Mouse (Mus musculus) intestine, postnatal 0 days (tissue): ENCODE measurements around the gene Eif4a3. TPM values are rescaled to one million over a fixed set of nuclear protein-coding genes. Genes with fewer than 3 reads are reported as not detected.
A peak's percentile ranks its signal among the peaks of the same experiment; 100 is the strongest.
"Not testable (repeated sequence)": the region's sequence is repeated elsewhere in the genome, so short reads cannot be mapped to it uniquely, and the experiment has no call there.

Source experiments
- ATAC-seq: fragments of 200-750 bp; cut with Nextera tagmentation; 2 replicates; pipeline ENCODE4 v1.8.0; 2017; ENCODE audit warnings: mild to moderate bottlenecking, moderate TSS enrichment, moderate library complexity
- H3K27ac ChIP-seq: fragments of 300-500 bp; sonication (generic); 2 replicates; pipeline ENCODE4 v1.5.1; 2014; ENCODE audit warnings: mild to moderate bottlenecking, low read depth, low read length, moderate library complexity
- H3K27me3 ChIP-seq: fragments of 300-500 bp; sonication (generic); replicated peaks from 2 replicates; pipeline ENCODE4 v1.6.1; 2014; ENCODE audit warnings: low read length, mixed read lengths; ENCODE audit not compliant: control insufficient read depth, insufficient read depth
- H3K36me3 ChIP-seq: fragments of 300-500 bp; sonication (generic); 2 replicates; pipeline ENCODE4 v1.6.1; 2014; ENCODE audit warnings: mild to moderate bottlenecking, moderate library complexity; ENCODE audit not compliant: control insufficient read depth, insufficient read depth
- H3K4me1 ChIP-seq: fragments of 300-500 bp; sonication (generic); replicated peaks from 2 replicates; pipeline ENCODE4 v1.6.1; 2014; ENCODE audit warnings: antibody characterized with exemption, low read length, mixed read lengths; ENCODE audit not compliant: control insufficient read depth, insufficient read depth
- H3K4me2 ChIP-seq: fragments of 300-500 bp; sonication (generic); replicated peaks from 2 replicates; pipeline ENCODE4 v1.6.1; 2014; ENCODE audit warnings: low read depth, mild to moderate bottlenecking, moderate library complexity
- H3K4me3 ChIP-seq: fragments of 300-500 bp; sonication (generic); 2 replicates; pipeline ENCODE4 v1.5.1; 2014; ENCODE audit warnings: low read depth, low read length
- H3K9ac ChIP-seq: fragments of 300-500 bp; sonication (generic); 2 replicates; pipeline ENCODE4 v1.6.1; 2014; ENCODE audit warnings: mild to moderate bottlenecking, low read depth, low read length
- H3K9me3 ChIP-seq: fragments of 300-500 bp; sonication (generic); 2 replicates; pipeline ENCODE4 v1.6.1; 2016; ENCODE audit warnings: mixed run types; ENCODE audit not compliant: control insufficient read depth
- CTCF ChIP-seq: sonication (generic); IDR thresholded peaks from 2 replicates; pipeline ENCODE4 v1.5.1; 2016; ENCODE audit warnings: low read depth, mild to moderate bottlenecking, control low read depth, antibody characterized with exemption, moderate library complexity
- WGBS: fragments of 180-500 bp; shearing (Covaris S2); extraction: QIAGEN DNeasy Blood & Tissue Kit; methylation state at CpG from one replicate; pipeline ENCODE4 v1.1.7; 2014; 5-methylcytosine and 5-hydroxymethylcytosine counted together
- polyA plus RNA-seq: library from polyadenylated mRNA; unstranded; fragments of >200 nt; fragmentation: Nextera tagmentation; extraction: Ambion mirVana; gene quantifications from 2 replicates; pipeline ENCODE4 v1.2.1, GENCODE M21; 2015

Eif4a3 gene
- polyA plus RNA-seq, 1 experiment from 2014 or later, result 162 TPM

DNA sequence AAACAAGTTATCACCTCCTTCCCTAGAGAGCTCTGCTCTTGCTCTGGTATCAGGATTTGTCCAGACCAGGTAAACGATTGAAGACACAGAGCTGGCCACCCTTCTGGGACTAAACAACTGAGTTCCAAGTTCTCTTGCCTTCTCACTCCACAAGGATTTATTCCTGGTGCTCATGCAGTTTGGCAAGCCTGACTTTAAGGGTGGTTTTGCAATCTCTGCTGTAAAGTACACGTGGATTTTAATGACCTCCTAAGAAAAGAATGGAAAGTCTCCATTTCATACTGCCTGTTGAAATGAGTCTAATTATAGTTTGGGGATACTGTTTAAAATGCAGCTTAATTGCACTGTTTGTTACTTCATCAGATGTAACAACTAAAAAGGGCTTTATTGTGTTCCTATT is 1.1 kb upstream of the Eif4a3 start:
- no peak overlapping the region for H3K4me3 ChIP-seq
- no peaks in the 10 kb centered on the region for H3K4me1 ChIP-seq
- no peak for ATAC-seq
- H3K9me3 ChIP-seq, result no peaks in the 10 kb centered on the region
- 20% methylated on average over 2 of the region's 2 CpGs for WGBS
- H3K27me3 ChIP-seq, result no peaks in the 10 kb centered on the region
- no peak overlapping the region for H3K27ac ChIP-seq
- no peak for TF ChIP-seq CTCF
- peak overlapping the region; percentile 94; the same call in 1 of the 2 replicates for H3K9ac ChIP-seq
- peaks cover 21% of the 10 kb centered on the region for H3K36me3 ChIP-seq
- H3K4me2 ChIP-seq, result no peak overlapping the region

DNA sequence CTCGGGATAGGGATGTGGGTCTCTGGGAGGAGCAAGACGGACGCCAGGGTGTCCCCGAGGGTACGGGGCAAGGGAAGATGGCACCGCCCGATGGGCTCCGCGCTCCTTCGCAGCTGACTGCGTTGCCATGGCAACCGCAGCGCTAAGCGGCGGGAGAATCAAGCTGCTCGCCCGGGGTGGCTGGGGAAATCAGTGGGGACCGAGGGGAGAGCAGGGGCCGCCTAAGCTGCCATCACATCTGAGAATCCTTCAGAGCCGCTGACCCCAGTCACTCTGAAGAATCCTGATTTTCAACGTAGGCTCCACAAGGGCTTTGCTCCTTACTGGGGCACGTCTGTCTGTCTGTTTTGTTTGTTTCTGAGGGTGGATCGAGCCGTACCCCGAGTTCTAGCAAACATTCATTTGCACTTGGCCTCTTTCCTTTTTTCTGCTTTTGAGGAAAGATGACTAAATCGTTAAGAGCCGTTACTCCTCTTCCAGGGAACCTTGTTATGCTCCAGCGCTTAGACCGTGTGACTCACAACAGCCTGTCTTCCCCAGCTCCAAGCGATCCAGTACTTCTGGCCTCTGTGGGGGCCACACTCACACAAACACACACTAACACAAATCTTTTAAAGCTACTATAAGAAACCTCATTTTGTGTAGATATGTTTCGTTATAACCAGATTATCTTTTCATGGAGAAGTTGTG is 502 bp upstream of the Eif4a3 start:
- Histone ChIP-seq H3K9ac (peak overlapping the region; percentile 94), H3K27ac (peak overlapping the region; percentile 58), H3K36me3 (peaks cover 27% of the 10 kb centered on the region), H3K9me3 (no peaks in the 10 kb centered on the region), H3K4me2 (peak overlapping the region; percentile 73), H3K4me1 (no peaks in the 10 kb centered on the region), H3K27me3 (no peaks in the 10 kb centered on the region), H3K4me3 (peak overlapping the region; percentile 93)
- 1% methylated on average over 31 of the region's 31 CpGs for WGBS
- ATAC-seq, result peak; percentile 58
- TF ChIP-seq CTCF, result peak; percentile 41

DNA sequence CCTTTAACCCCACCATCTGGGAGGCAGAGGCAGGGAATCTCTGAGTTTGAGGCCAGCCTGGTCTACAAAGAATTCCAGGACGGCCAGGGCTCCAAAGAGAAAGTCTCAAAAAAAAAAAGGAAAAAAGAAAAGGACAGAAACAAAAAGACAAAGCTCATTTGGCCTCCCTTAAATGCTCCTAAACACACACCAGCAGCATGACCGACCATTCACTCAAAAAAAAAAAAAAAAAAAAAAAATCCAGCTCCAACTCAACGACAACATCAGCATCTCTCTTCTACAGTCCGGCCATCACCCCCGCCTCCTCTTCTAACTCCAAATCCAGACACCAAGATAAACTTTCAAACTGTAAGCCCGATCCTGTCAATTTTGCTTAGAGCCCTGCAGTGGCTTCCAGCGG is 972 bp downstream of the Eif4a3 start:
- no peaks in the 10 kb centered on the region for H3K27me3 ChIP-seq
- 8% methylated on average over 7 of the region's 7 CpGs for WGBS
- H3K27ac ChIP-seq, result 0 out of 2 replicates have a peak overlapping the region, but pooled peaks have one; percentile 80

DNA sequence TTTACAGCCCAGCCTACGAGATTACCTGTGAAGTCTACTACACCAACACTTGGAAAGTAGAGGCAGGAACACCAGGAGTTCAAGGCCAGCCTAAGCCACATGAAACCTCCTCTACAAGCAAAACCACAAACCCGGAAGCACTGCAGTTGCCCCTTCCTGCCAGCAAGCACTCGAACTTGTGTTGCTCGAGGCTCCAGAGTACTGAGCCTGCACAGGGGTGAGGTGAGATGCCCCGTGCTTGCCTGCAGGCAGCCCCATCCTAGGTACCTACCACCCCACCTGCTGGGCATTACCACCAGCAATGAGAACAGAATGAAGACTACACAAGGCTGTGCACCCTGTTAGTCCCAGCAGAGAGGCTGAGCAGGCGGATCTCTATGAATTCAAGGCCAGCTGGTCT is 1.9 kb downstream of the Eif4a3 start:
- Histone ChIP-seq H3K4me2 (no peak overlapping the region; the same call in 1 of the 2 replicates), H3K36me3 (peaks cover 51% of the 10 kb centered on the region), H3K27me3 (no peaks in the 10 kb centered on the region), H3K4me1 (no peaks in the 10 kb centered on the region), H3K9me3 (no peaks in the 10 kb centered on the region), H3K4me3 (no peak overlapping the region), H3K9ac (no peak overlapping the region), H3K27ac (no peak overlapping the region)
- 0 out of 2 replicates have a peak, but pooled peaks have one; percentile 10 for TF ChIP-seq CTCF
- ATAC-seq, result no peak
- 77% methylated on average over 6 of the region's 6 CpGs for WGBS

More for the DNA sequence above, 972 bp downstream of the Eif4a3 start:
- no peak for ATAC-seq
- H3K9me3 ChIP-seq, result no peaks in the 10 kb centered on the region
- H3K4me1 ChIP-seq, result no peaks in the 10 kb centered on the region
- peak overlapping the region; percentile 94 for H3K9ac ChIP-seq
- H3K36me3 ChIP-seq, result peaks cover 42% of the 10 kb centered on the region
- H3K4me2 ChIP-seq, result peak overlapping the region; percentile 73
- no peak for TF ChIP-seq CTCF
- H3K4me3 ChIP-seq, result peak overlapping the region; percentile 93

DNA sequence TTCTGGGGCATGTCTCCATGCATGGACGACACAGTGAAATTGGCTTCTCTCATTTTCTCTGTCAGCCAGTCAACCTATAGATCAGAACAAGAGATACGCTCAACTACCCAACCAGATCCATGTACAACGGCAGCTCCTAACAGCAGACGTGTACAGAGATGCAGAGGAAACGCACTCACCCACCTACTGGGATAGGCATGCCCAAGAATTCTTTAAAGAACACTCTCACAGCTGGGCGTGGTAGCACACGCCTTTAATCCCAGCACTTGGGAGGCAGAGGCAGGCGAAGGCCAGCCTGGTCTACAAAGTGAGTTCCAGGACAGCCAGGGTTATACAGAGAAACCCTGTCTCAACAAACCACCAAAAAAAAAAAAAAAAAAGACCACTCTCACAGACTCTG is 7.0 kb downstream of the Eif4a3 start:
- not testable (repeated sequence) for ATAC-seq
- 94% methylated on average over 8 of the region's 8 CpGs for WGBS

DNA sequence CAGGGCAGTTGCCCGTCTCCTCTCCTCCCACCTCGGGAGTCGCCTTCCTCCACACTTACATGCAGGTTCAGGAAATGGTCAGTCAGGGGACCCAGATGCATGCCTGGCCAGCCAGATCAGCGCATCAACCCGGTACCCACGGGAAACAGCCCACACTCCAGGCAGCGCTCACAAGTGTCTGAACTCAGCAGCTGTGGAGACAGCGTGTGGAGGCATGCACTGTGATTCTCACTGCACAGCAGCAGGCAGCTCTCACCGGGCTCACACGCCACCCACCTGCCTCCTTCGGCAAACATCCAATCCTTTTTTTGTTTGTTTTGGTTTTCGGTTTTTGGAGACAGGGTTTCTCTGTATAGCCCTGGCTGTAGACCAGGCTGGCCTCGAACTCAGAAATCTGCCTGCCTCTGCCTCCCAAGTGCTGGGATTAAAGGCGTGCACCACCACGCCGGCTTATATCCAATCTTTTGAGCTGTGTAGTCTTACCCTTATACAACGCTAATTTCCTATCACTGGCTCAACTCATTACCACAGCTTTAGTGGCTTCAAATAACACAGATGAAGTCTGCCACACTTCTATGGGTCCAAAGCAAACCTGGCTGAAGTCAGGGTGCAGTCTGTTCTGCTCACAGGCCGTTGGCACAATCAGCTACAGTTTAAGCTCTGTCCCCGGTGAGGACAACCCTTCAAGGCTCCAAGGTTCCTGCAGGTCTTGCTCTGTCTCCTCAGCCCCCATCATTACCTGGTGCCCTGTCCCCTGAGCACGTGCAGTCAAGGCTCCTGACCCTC is 12.5 kb downstream of the Eif4a3 start:
- no peak for ATAC-seq
- H3K36me3 ChIP-seq, result peaks cover 75% of the 10 kb centered on the region

More for the DNA sequence above, 7.0 kb downstream of the Eif4a3 start:
- not testable (repeated sequence) for H3K4me2 ChIP-seq, H3K4me3 ChIP-seq, H3K9ac ChIP-seq, H3K27ac ChIP-seq, H3K9me3 ChIP-seq, H3K27me3 ChIP-seq, H3K4me1 ChIP-seq
- peaks cover 90% of the 10 kb centered on the region for H3K36me3 ChIP-seq

More for the DNA sequence above, 12.5 kb downstream of the Eif4a3 start:
- no peaks in the 10 kb centered on the region for H3K27me3 ChIP-seq
- no peak overlapping the region for H3K4me3 ChIP-seq
- no peak for TF ChIP-seq CTCF
- no peaks in the 10 kb centered on the region for H3K9me3 ChIP-seq
- 0 out of 2 replicates have a peak overlapping the region, but pooled peaks have one; percentile 21 for H3K27ac ChIP-seq
- no peak overlapping the region for H3K9ac ChIP-seq
- WGBS, result 87% methylated on average over 20 of the region's 20 CpGs
- H3K4me2 ChIP-seq, result no peak overlapping the region
- H3K4me1 ChIP-seq, result no peaks in the 10 kb centered on the region
